Mouse (Mus musculus): ENCODE measurements around the gene Coq5.

Coq5 gene

GRCm38 (mm10) chr5:115279226-115280049 is at the start of gene Coq5:
Gene Coq5, plus strand, starts transcription at chr5:115279666.
- peak; percentile 89 for DNase-seq (ENCODE audit: low read depth, low spot score)

- DNase-seq (ENCODE audit: low read depth, low spot score): no peak
Observed at GRCm38 (mm10) chr5:115230830-115231551, 48.5 kb upstream of the Coq5 start.

DNA sequence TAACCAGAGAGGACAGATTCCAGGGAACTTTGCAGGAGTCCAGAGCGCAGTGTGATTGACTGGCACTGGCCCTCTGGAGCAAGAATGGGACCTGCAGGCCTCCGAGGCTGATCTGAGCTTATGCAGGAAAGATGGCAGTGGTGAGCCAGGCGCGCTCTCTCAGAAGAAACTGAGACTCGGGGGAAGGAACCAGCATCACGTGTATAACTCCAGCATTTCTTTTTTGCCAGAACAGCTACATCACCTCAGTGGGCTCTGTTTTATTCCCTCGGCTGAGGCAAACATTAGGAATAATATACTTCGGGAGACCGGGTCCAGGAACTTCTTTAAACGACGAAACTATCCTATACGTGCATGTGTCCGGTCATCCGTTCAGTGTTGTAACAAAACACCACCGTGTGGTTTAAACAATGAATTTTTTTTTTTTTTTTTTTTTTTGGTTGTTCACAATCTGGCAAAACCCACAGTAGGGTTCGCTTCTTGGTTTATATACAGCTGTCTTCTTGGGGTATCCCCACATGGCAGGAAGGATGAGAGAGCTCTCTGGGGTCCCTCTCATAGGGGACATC is 47.8 kb upstream of the Coq5 start:
- no peak for DNase-seq (ENCODE audit: low read depth, low spot score)

- no peak for DNase-seq (ENCODE audit: low read depth, low spot score)
Observed at GRCm38 (mm10) chr5:115232516-115232915, 47.0 kb upstream of the Coq5 start.

DNA sequence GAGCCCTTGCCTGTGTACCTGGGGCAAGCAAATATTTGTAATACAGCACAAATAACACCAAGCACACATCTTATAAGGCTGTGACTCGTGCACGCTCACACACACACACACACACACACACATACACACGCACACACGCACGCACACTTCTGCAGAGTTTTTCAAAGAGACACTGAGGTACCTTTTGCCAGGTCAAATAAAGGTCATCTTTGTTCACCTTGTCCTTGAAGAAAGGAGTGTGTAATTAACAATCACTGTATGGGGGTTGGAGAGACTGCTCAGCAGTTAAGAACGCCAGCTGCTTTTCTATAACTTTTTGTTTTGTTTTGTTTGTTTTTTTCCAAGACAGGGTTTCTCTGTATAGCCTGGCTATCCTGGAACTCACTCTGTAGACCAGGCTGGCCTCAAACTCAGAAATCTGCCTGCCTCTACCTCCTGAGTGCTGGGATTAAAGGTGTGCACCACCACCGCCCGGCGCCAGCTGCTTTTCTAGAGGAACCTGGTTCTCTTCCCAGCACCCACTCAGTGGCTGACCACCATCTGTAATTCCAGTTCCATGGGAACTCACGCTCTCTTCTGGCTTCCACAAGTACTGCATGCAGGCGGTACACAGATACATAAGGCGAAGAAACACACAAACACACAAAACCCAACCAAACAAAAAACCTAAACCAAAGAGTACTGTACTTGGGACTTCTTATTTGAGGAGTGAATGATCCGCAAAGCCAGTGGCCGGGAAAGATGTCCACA is 46.3 kb upstream of the Coq5 start:
- no peak for DNase-seq (ENCODE audit: low read depth, low spot score)

- no peak for DNase-seq (ENCODE audit: low read depth, low spot score)
Observed at GRCm38 (mm10) chr5:115234519-115234918, 44.9 kb upstream of the Coq5 start.

DNA sequence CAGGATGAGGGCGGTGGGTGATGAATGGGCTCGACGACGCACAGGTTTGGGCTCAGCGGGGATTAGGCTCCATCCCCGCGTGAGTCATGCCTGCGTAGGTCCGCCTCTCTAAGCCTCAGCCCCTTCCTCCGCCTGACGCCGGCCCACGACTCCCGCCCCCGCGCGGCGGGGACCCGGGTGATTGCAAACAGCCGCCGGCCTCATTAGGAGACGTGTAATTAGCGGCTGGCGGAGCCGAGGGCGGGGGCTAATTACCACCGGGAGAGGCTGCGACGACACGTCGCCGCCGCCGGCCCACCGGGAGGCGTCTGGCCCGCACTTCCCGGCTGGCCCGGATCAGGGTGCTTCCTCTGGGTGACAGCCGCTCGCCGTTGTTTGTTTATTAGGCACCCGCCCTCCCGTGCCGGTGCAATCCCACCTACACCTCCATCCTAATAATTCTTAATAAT is 44.1 kb upstream of the Coq5 start:
- peak; percentile 89 for DNase-seq (ENCODE audit: low read depth, low spot score)

DNA sequence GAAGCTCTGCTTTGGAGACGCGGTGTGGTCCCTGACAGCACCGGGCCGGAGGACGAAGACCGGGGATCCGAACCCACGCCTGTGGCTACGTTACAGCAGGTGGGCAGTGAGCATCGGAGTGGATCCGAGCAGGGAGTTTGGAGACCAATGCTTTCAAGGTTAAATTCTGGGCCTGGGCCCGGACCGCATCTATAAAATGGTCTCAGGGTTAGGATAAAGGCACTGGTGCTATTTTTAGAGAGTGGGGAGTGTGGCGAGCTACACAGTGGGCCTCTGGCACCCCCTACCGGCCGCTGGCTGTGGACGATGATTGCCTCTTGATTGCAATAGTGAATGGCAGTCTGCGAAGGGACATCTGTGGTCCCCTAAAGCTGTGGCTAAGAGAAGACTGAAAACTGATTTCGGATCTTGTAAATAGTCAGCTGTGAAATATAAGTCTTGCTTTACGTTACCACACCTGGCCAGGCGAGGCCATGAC is 43.6 kb upstream of the Coq5 start, which contains the start of gene Pop5:
Pop5 (plus strand) TSS at position 51 of the 478 bp plus-strand sequence.
- peak; percentile 87 for DNase-seq (ENCODE audit: low read depth, low spot score)

GRCm38 (mm10) chr5:115237803-115238728 is 41.4 kb upstream of the Coq5 start:
- peak; percentile 93 for DNase-seq (ENCODE audit: low read depth, low spot score)

DNA sequence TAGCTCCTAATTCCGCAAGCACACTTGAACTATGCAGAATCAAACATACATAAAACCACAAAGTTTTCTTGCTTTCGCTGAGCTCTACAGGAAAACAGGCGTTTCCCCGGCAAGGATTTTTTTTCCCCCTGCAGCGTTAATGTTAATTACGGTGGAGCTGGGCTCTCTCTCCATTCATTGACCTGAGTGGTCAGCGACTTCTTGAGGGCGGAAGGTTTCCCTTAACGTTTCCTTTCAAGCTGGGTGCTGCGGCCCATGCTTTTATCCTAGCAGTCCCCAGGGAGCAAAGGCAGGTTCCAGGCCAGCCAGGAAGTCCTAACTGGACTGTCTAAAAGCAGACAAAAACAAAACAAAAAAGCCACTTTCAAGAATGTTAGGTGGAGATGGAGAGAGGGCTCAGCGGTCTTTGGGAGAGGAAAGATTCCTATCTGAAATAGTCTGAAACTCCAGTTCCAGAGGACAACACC is 40.7 kb upstream of the Coq5 start:
- no peak for DNase-seq (ENCODE audit: low read depth, low spot score)

- DNase-seq (ENCODE audit: low read depth, low spot score): no peak
Observed at GRCm38 (mm10) chr5:115240191-115240590, 39.3 kb upstream of the Coq5 start.

DNA sequence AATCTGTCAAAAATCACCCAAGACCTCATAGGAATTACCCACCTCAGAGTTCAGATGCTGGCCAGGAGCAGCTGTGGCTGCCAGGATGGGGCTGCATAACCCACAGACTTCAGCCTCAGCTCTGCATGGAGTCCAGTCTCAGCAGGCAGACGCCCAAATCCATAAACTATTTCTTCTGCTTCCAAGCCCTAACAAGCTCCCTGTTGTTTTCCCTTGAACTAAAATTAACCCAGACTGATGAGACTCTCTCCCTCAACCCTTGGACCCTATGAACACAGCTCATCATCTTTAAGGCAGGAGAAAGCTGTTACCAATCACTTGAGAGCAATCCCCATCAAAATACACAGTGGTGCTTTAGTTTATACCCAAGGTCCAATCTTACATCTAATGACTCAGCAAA is 24.0 kb upstream of the Coq5 start:
- DNase-seq (ENCODE audit: low read depth, low spot score): no peak

DNA sequence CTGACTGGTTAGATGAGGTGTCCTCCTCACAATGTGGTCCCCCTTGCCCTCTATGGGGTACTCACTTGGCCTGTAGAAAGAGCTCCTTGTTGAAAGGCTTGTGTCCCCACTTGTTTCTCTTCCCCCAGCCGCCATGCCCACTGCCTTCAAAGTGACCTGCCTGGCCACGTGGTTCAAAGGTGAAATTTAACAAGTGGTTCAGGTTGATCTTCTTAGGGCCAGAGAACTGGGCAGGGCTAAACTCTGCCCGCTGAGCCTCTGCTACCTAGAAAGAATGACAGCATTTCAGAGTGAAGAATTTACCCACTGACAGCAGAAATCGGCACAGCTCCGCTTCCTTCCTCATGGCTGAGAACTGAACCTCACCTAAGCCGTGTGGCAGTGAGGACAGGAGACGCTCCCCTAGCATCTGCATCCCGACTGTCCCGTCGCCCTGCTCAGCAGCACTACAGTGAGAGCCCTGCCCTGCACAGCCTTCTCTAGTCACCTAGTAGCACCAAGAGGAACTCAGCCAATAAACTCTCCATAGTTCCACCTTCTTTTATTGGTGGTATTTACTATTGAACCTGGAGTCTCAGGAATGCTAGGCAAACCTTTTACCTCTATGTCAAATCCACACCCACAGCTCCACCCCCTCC is 22.4 kb upstream of the Coq5 start:
- no peak for DNase-seq (ENCODE audit: low read depth, low spot score)

GRCm38 (mm10) chr5:115260356-115260755 is 19.1 kb upstream of the Coq5 start:
- DNase-seq (ENCODE audit: low read depth, low spot score): no peak

DNA sequence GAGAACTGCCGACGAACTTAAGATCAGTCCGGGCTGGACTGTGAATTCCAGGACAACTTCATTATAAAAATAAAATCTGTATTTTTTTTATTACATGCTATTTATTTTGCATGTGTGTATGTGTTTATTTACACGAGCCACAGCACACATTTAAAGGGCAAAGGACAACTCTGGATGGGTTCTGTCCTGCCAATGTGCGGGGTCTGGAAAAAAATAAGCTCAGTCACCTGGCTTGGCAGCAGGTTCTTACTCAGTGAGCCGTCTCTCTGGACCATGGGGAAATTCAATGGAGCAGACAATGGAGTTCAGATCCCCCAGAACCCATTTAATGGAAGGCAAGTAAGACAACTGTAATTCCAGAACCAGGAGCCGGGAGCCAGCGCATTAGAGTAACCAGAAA is 18.3 kb upstream of the Coq5 start:
- DNase-seq (ENCODE audit: low read depth, low spot score): no peak

DNA sequence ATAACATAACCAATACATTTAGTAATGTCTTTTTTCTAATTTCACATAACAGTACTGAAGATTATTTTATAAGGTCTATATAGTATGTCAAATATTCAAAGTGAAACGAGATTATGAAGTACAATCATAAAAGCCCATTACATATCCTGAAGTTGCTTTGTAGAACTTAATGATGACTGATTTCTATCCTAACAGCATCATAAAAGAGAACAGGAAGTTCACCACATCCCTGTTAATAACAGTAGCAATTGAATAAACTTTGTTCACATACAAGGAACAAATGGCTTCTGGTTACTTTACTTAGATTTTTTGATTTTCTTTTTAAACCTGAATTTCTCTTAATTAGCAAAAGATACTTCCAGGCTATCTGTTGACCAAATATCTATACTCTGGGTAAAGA is 17.6 kb upstream of the Coq5 start:
- DNase-seq (ENCODE audit: low read depth, low spot score): no peak

GRCm38 (mm10) chr5:115262502-115263291 is 16.8 kb upstream of the Coq5 start:
- DNase-seq (ENCODE audit: low read depth, low spot score): no peak

DNA sequence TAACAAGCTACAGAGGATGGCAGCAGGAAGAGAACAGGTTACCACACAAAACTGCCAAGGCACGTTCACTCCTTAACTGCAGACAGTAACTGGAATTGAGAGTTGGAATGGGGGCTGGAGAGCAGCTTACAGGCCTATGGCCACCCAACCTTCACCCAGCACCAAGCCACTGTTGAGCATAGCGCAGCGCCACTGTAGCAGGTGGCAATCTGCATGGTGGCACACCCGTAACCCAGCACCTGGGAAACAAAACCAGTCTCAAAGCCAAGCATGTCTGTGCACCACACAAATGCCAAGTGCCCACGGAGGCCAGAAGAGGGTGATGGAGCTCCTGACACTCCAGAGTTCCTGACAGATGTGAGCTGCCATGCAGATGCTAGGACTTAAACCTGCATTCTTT is 13.1 kb upstream of the Coq5 start:
- DNase-seq (ENCODE audit: low read depth, low spot score): no peak
